11 mouse cellular contexts compared by ENCODE assay signal in genomic region chrX:12003539-12003938, GRCm38 (mm10).
DNase-seq lines count a peak whose midpoint lies in the region; ATAC-seq and TF ChIP-seq lines count a peak whose summit lies in the region.
"Had no signal": no experiment of that assay in that cellular context is flagged by ENCODE, and none has a peak within 500 bp of the region (broad histone marks: within the 10 kb centered on the region; RNA-seq: fewer than 3 reads in every experiment).

No protein-coding gene starts in this region.

- H3K36me3 ChIP-seq in heart, embryonic 13.5 days = no peaks in the 10 kb centered on the region
- no peaks in the 10 kb centered on the region for H3K36me3 ChIP-seq in G1E (replicated peaks)
- H3K36me3 ChIP-seq in embryonic facial prominence, embryonic 13.5 days = no peaks in the 10 kb centered on the region
- no peaks in the 10 kb centered on the region for H3K36me3 ChIP-seq in liver, embryonic 12.5 days
- no peaks in the 10 kb centered on the region for H3K36me3 ChIP-seq in neural tube, embryonic 15.5 days
- H3K36me3 ChIP-seq: limb, embryonic 15.5 days had no signal

- H3K9ac ChIP-seq in heart, embryonic 13.5 days = peak overlapping the region; percentile 24; the same call in 1 of the 2 replicates
- no peak overlapping the region for H3K9ac ChIP-seq in embryonic facial prominence, embryonic 13.5 days
- H3K9ac ChIP-seq in liver, embryonic 12.5 days = peak overlapping the region; percentile 85
- no peak overlapping the region for H3K9ac ChIP-seq in neural tube, embryonic 15.5 days (replicated peaks)
- H3K9ac ChIP-seq: limb, embryonic 15.5 days had no signal

- H3K27ac ChIP-seq in heart, embryonic 13.5 days (replicated peaks) = peak overlapping the region; percentile 46
- no peak overlapping the region for H3K27ac ChIP-seq in embryonic facial prominence, embryonic 13.5 days
- H3K27ac ChIP-seq in liver, embryonic 12.5 days = peak overlapping the region; percentile 97
- no peak overlapping the region for H3K27ac ChIP-seq in neural tube, embryonic 15.5 days (replicated peaks)
- H3K27ac ChIP-seq: limb, embryonic 15.5 days had no signal

- no peak overlapping the region for H3K4me3 ChIP-seq in heart, embryonic 13.5 days
- peak overlapping the region; percentile 65; the same call in 1 of the 2 replicates for H3K4me3 ChIP-seq in G1E (ENCODE audit: low read depth, low read length)
- H3K4me3 ChIP-seq in embryonic facial prominence, embryonic 13.5 days = no peak overlapping the region
- H3K4me3 ChIP-seq in liver, embryonic 12.5 days = peak overlapping the region; percentile 51
- H3K4me3 ChIP-seq in neural tube, embryonic 15.5 days (replicated peaks) = no peak overlapping the region
- H3K4me3 ChIP-seq: limb, embryonic 15.5 days had no signal

- no peaks in the 10 kb centered on the region for H3K9me3 ChIP-seq in heart, embryonic 13.5 days
- no peaks in the 10 kb centered on the region for H3K9me3 ChIP-seq in G1E (replicated peaks)
- H3K9me3 ChIP-seq in embryonic facial prominence, embryonic 13.5 days = no peaks in the 10 kb centered on the region
- no peaks in the 10 kb centered on the region for H3K9me3 ChIP-seq in liver, embryonic 12.5 days (replicated peaks)
- H3K9me3 ChIP-seq in neural tube, embryonic 15.5 days (replicated peaks) = no peaks in the 10 kb centered on the region
- H3K9me3 ChIP-seq: limb, embryonic 15.5 days had no signal

- no peak for DNase-seq in heart, adult 18-20 months
- DNase-seq in G1E (ENCODE audit: low spot score) = no peak
- no peak for DNase-seq in cerebellum, adult 9-11 months
- DNase-seq in kidney, adult 8-10 months = no peak
- DNase-seq: adrenal gland, postnatal 25 days; cerebellum, adult 11-12 months had no signal

- no peak for TF ChIP-seq CTCF in G1E (IDR thresholded peaks at IDR 0.05; ENCODE audit: low read depth, low read length)

- H3K4me2 ChIP-seq in heart, embryonic 13.5 days = peak overlapping the region; percentile 42
- H3K4me2 ChIP-seq in embryonic facial prominence, embryonic 13.5 days = peak overlapping the region; percentile 16; the same call in 1 of the 2 replicates
- peak overlapping the region; percentile 88 for H3K4me2 ChIP-seq in liver, embryonic 12.5 days
- H3K4me2 ChIP-seq in neural tube, embryonic 15.5 days = no peak overlapping the region
- H3K4me2 ChIP-seq: limb, embryonic 15.5 days had no signal

- H3K4me1 ChIP-seq in heart, embryonic 13.5 days = peaks cover 43% of the 10 kb centered on the region
- H3K4me1 ChIP-seq in G1E (ENCODE audit: insufficient read depth, low read depth, low read length) = peaks cover 67% of the 10 kb centered on the region
- H3K4me1 ChIP-seq in embryonic facial prominence, embryonic 13.5 days = peaks cover 63% of the 10 kb centered on the region
- H3K4me1 ChIP-seq in liver, embryonic 12.5 days = peaks cover 86% of the 10 kb centered on the region
- peaks cover 51% of the 10 kb centered on the region for H3K4me1 ChIP-seq in neural tube, embryonic 15.5 days

- peaks cover 96% of the 10 kb centered on the region for H3K27me3 ChIP-seq in heart, embryonic 13.5 days (replicated peaks)
- no peaks in the 10 kb centered on the region for H3K27me3 ChIP-seq in G1E (ENCODE audit: insufficient read depth, low read length)
- H3K27me3 ChIP-seq in embryonic facial prominence, embryonic 13.5 days = peaks cover 100% of the 10 kb centered on the region
- H3K27me3 ChIP-seq in liver, embryonic 12.5 days (replicated peaks) = peaks cover 90% of the 10 kb centered on the region
- peaks cover 70% of the 10 kb centered on the region for H3K27me3 ChIP-seq in neural tube, embryonic 15.5 days (replicated peaks)

- ATAC-seq in heart, embryonic 13.5 days (ENCODE audit: extremely low read depth, insufficient number of reproducible peaks, low FRiP score, low TSS enrichment) = no peak
- peak; percentile 50 for ATAC-seq in G1E (ENCODE audit: extremely low read depth, insufficient number of reproducible peaks, low FRiP score, poor library complexity, severe bottlenecking)
- ATAC-seq in embryonic facial prominence, embryonic 13.5 days (ENCODE audit: insufficient number of reproducible peaks, insufficient read depth, low FRiP score, low TSS enrichment, low read depth) = no peak
- ATAC-seq in liver, embryonic 12.5 days = peak; percentile 53
- no peak for ATAC-seq in neural tube, embryonic 15.5 days (ENCODE audit: low FRiP score)

- WGBS in heart, embryonic 13.5 days = 4% methylated on average over 1 of the region's 1 CpGs
- WGBS in embryonic facial prominence, embryonic 13.5 days = 9% methylated on average over 1 of the region's 1 CpGs
- WGBS in liver, embryonic 12.5 days (ENCODE audit: insufficient replicate concordance) = 0% methylated on average over 1 of the region's 1 CpGs
- WGBS in neural tube, embryonic 15.5 days = 8% methylated on average over 1 of the region's 1 CpGs

Comparison
In these comparisons a context has a peak if more than half of its experiments do, and no peak if none do; other contexts are left out.
1. ATAC-seq: peak in G1E (single experiment) and liver, embryonic 12.5 days (single experiment); none in heart, embryonic 13.5 days (single experiment), embryonic facial prominence, embryonic 13.5 days (single experiment) and neural tube, embryonic 15.5 days (single experiment).
2. H3K27ac ChIP-seq: peak in heart, embryonic 13.5 days (single experiment) and liver, embryonic 12.5 days (single experiment); none in embryonic facial prominence, embryonic 13.5 days (single experiment) and neural tube, embryonic 15.5 days (single experiment).
3. H3K4me3 ChIP-seq: peak in G1E (single experiment) and liver, embryonic 12.5 days (single experiment); none in heart, embryonic 13.5 days (single experiment), embryonic facial prominence, embryonic 13.5 days (single experiment) and neural tube, embryonic 15.5 days (single experiment).
4. H3K9ac ChIP-seq: peak in heart, embryonic 13.5 days (single experiment) and liver, embryonic 12.5 days (single experiment); none in embryonic facial prominence, embryonic 13.5 days (single experiment) and neural tube, embryonic 15.5 days (single experiment).